Mouse (Mus musculus) neural tube, embryonic 10.5 days (tissue): ENCODE results near the gene St6gal1.
"Not testable (repeated sequence)": the region's sequence is repeated elsewhere in the genome, so short reads cannot be mapped to it uniquely, and the experiment has no call there.

Experiments
- DNase-seq: peaks from one replicate; pipeline ENCODE4 v3.0.0-alpha.2; 2017; ENCODE audit warnings: low spot score; ENCODE audit errors: extremely low spot score

The St6gal1 gene

GRCm38 (mm10) chr16:23224671-23225068, at the start of gene St6gal1:
TSS of gene St6gal1 (plus strand) at chr16:23224740.
- peak; percentile 86 for DNase-seq

- DNase-seq: no peak
Observed at GRCm38 (mm10) chr16:23174855-23175254, 49.7 kb upstream of the St6gal1 start.

GRCm38 (mm10) chr16:23175956-23176355, 48.6 kb upstream of the St6gal1 start:
- DNase-seq: no peak

DNA sequence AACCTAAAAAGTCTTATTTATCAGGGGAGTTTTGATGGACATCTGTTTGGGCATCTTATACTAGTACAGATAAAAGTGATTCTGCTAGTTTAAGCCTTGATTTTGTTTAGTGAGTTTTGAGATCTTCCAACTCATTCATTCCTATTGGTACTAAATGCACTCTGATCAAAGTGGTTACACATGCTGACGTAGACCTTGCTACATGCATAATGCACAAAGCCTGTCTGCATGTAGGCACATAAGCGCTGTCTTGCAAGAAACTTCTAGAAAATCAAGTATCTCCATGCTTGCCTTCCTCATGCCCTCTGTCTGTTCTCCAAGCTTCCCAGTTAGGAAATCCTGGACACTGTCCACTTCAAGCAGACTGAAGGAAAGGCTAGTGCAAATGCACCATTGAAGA, 46.7 kb upstream of the St6gal1 start:
- DNase-seq: no peak

DNA sequence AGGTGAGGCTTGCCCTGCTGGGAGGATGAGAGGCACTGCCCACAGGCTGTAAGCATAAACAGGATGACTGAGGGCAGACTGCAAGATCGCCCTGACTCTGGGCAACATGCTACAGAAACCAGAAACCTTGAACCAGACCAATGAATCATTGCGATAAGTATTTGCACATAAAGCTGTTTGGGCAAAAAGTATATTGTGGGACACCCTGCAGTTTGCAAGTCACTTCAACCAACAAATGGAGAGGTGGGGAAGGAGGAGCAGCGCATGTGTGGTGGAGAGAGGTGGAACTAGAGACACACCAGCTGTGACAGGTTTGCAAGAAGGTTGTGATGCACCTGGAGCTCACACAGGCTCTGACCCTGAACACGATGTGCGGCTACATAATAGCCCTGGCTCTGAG, 45.7 kb upstream of the St6gal1 start:
- no peak for DNase-seq

GRCm38 (mm10) chr16:23179436-23179835, 45.1 kb upstream of the St6gal1 start:
- not testable (repeated sequence) for DNase-seq

DNA sequence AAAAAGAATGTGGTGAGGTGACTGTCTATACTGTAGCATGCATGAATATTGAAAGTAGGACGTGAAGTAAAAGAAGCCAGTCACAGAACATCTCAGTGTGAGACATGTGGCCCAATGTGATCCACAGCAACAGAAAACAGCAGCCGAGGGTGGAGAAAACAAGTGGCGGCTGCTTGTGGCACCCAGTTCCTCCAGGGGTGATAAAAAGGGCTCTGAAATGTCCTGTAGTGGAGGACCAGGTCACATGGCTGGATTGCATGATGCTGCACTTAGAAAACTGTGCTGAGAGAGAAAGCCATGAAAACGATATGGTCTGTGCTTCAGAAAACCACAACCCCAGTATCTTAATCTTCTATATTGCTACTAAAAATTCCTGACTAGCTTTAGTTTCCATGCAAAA, 43.5 kb upstream of the St6gal1 start:
- DNase-seq: no peak

- DNase-seq: no peak
Observed at GRCm38 (mm10) chr16:23181487-23181886, 43.1 kb upstream of the St6gal1 start.

DNA sequence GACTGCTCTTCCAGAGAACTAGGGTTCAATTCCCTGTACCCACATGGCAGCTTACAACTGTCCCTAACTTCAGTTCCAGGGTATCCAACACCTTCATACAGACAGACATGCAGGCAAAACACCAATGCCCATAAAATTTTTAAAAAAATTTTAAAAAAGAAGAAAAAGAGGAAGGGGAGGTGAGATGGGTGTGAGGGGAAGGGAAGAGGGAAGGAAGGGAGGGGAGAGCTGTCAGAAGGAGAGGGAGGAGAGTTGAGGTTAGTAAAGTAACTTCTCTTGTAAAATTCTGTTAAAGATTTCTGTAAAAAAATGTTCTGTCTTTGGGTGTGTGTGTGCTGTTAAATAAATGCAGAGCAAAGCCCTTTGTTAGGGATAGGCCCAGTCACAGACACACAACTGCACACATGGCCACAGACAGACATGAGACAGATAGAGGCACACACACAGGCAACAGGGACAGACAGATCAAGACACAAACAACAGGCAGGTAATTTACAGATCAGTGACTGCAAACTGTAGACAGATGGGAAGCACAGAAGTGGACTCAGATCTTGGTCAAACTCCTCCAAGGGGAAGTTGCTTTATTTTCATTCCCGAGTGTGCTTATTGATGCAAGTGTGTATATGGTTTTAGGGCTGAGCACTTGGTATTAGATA, 42.5 kb upstream of the St6gal1 start:
- no peak for DNase-seq

DNA sequence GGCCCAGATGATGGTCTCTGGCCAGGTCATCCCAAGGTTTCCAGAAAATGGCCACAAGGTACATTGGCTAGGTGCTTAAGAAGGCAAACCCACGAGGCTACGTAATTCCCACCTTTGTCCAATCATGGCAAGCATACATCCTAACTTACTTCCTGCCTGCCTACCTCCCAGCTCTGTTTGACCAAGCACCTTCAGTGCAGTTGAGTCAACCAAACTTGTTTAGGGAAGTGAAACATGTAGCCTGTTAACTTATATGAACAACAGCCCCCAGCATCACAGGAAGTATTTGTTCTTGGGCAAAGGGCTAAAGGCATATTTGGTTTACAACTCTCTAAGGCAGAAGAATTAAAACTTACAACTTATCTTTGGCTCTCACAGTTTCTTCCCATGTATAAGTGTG, 38.7 kb upstream of the St6gal1 start:
- no peak for DNase-seq

DNA sequence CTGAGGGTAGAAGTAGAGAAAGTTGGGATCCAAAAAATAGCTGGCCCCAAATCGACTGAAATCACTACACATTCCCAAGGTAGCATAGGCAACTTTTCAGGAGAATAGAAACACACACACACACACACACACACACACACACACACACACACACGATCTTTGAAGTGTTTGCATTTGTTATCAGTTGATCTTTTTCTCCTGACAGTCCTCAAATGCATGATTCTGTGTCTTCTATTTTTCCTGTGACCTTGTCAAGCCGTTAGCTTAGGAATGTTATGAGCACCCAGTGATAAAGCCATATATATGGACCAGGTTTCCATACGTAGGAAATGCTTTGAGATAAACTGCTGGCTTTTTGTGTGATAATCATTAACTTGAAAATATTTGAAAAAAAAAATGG, 38.1 kb upstream of the St6gal1 start:
- no peak for DNase-seq

GRCm38 (mm10) chr16:23187983-23188382, 36.6 kb upstream of the St6gal1 start:
- DNase-seq: no peak

DNA sequence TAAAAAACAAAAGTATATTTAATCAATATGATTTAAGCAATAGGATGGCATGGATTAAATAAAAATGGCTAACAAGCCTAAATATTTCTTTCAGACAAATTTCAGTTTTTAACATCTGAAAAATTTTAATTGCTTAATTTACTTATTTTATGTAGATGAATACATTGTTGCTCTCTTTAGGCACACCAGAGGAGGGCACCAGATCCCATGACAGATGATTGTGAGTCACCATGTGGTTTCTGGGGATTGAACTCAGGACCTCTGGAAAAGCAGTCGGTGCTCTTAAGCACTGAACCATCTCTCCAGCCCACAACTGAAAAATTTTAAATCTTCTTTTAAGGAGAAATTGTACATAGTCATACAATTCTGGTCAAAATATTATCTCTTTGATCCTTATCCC, 34.9 kb upstream of the St6gal1 start:
- no peak for DNase-seq

DNA sequence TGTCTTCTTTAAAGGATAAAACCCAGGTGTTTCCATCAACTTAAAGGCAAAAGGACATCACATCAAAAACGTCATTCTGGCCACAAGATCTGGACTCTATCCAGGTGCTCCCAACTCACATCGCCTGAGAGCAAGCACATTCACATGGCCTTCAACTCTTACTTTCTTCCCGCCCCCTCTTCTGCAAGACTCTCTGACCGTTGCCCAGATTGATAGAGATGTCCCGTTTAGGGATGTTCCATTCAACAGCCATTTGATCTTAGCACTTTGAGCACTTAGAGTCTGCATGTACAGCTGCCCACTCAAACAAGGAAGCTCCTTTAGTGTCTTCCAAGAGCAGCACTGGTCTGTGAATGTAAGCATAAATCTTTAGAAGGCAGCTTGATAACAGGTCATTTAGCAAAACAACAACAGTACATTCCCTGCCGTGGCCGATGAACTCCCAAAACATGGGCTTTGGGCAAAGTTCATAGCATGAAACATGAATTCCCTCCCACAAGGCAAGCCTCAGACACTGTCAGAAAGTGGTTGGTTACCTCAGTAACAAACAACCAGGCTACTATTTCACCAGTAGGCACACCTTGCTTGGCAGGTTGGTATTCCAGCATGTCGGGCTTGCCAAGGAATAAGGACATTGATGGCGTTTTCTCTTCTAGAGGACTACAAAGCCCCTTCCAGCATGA, 32.8 kb upstream of the St6gal1 start:
- DNase-seq: no peak

DNA sequence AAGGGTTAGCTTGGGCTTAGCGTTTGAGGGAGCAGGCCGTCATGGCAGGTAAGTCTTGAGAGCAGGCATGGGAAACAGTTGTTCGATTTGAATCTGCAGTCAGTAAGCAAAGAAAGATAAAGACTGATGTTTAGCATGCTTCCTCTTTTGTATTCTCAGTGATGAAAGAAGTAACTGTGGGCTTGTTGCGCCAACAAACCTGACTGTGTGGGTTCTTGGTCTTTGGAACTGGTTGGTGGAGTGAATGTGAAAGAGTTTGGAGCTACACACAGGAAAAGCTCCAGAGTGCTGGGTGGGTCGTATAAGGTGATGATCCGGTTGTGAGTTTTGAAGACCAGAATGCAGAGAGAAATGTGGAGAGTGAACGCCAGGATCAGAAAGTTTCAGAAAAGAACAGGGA, 28.9 kb upstream of the St6gal1 start:
- no peak for DNase-seq

- DNase-seq: no peak
Observed at GRCm38 (mm10) chr16:23196296-23196695, 28.2 kb upstream of the St6gal1 start.

GRCm38 (mm10) chr16:23196791-23197190, 27.7 kb upstream of the St6gal1 start:
- no peak for DNase-seq

GRCm38 (mm10) chr16:23201498-23201897, 23.0 kb upstream of the St6gal1 start:
- DNase-seq: no peak

- no peak for DNase-seq
Observed at GRCm38 (mm10) chr16:23214314-23214713, 10.2 kb upstream of the St6gal1 start.

- no peak for DNase-seq
Observed at GRCm38 (mm10) chr16:23215241-23215900, 9.2 kb upstream of the St6gal1 start.

DNA sequence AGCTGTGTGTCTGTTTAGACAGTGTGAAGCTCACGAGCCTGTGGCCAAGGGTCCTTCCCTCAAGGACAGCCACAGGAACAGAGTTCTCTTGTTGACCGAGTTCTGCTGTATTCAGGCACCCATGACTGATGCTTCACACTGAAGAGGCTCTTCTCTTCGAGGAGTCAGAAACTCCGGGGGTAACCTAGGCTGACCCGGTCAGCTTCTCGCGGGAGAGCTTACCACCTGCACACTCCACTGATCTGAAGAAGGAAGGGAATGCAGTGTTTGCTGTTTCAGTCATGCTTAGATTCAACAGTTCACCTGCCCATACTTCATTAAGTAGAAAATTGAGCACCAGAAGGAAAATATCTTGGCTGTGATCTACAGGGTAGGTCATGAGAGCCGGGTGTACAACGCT, 8.2 kb upstream of the St6gal1 start:
- no peak for DNase-seq

DNA sequence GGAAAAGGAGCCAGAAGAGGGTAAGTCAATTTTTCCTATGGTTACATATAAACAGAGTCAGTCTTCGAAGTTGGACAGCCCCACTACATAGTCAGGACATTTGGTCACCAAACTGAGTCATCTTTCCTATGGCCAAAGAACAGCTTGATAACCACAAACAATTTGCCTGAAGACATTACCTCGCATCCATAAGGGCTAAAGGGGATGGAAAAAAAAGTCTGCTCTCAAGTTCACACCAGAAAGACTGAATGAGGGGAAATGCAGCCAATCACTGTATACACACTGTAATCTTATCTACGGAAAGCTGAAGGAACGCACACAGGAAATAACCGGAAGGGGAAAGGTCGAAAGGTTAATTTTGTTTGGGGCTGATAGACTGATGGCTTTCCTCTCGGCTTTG, 6.2 kb upstream of the St6gal1 start:
- no peak for DNase-seq
